Comparison of ENCODE assay signal across 15 mouse cellular contexts in the genomic region with DNA sequence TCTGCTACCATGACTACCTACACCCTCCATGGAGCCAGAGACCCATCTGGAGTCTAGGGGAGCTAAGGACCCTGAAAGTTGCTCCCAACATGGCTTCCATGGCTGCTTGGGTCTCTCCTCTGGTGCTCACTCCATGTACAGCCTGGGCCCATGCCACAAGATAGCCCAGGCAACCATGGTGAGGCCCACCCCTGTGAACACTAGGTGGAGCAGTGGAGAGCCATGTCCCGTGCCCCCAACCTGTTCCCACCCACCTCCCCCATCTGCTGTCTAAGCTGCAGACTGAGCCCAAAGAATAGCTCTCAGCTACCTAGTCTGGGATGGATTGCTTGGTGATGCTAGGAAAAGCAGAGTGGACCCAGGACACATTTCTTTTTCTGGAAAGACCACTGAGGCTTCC. TPM values are rescaled to one million over a fixed set of nuclear protein-coding genes. Genes with fewer than 3 reads are reported as not detected.
DNase-seq lines count a peak whose midpoint lies in the region; ATAC-seq and TF ChIP-seq lines count a peak whose summit lies in the region.
"Had no signal": no experiment of that assay in that cellular context is flagged by ENCODE, and none has a peak within 500 bp of the region (broad histone marks: within the 10 kb centered on the region; RNA-seq: fewer than 3 reads in every experiment).

No protein-coding gene starts in this region.

- no peak overlapping the region for H3K9ac ChIP-seq in CH12.LX (ENCODE audit: insufficient read depth, low read depth)
- H3K9ac ChIP-seq: embryonic facial prominence, embryonic 12.5 days; hindbrain, embryonic 13.5 days; limb, embryonic 12.5 days had no signal

- no peak overlapping the region for H3K4me2 ChIP-seq in CH12.LX (ENCODE audit: insufficient read depth, low read depth, poor library complexity, severe bottlenecking)
- H3K4me2 ChIP-seq: embryonic facial prominence, embryonic 12.5 days; hindbrain, embryonic 13.5 days; limb, embryonic 12.5 days had no signal

- peaks cover 3% of the 10 kb centered on the region for H3K9me3 ChIP-seq in CH12.LX (replicated peaks; ENCODE audit: low read length)
- H3K9me3 ChIP-seq: embryonic facial prominence, embryonic 12.5 days; hindbrain, embryonic 13.5 days; limb, embryonic 12.5 days had no signal

- peaks cover 25 to 78% of the 10 kb centered on the region in 2 experiments for H3K36me3 ChIP-seq in CH12.LX (replicated peaks in 1 of 2; ENCODE audit: control insufficient read depth in 1 of 2, insufficient read depth in 1 of 2, low read length in 1 of 2)

- peaks cover 21 to 64% of the 10 kb centered on the region in 2 experiments for H3K4me1 ChIP-seq in CH12.LX (ENCODE audit: control insufficient read depth in 1 of 2, insufficient read depth in 2 of 2)

- H3K27me3 ChIP-seq in CH12.LX (replicated peaks) = no peaks in the 10 kb centered on the region
- H3K27me3 ChIP-seq: embryonic facial prominence, embryonic 12.5 days; hindbrain, embryonic 13.5 days; limb, embryonic 12.5 days had no signal

- intact Hi-C loops in left cerebral cortex, adult 2 months (cut with DNase I) = no loop called here

- no peak overlapping the region for H3K27ac ChIP-seq in left cerebral cortex, adult 2 months
- H3K27ac ChIP-seq in CH12.LX (ENCODE audit: insufficient read depth, low read depth) = no peak overlapping the region
- H3K27ac ChIP-seq: embryonic facial prominence, embryonic 12.5 days; hindbrain, embryonic 13.5 days; limb, embryonic 12.5 days had no signal

- in situ Hi-C loops in CH12.LX (cut with MboI; ENCODE audit: low pct_ligation_motif_present, low pct_unique_long_range_greater_than_20kb, low sequenced_read_pairs) = no loop called here

- no peaks in the 10 kb centered on the region for H3K79me2 ChIP-seq in CH12.LX (replicated peaks; ENCODE audit: control insufficient read depth, extremely low read depth, insufficient read depth, poor library complexity, severe bottlenecking)

- no peak for TF ChIP-seq POLR2A in CH12.LX (IDR thresholded peaks at IDR 0.05; ENCODE audit: low read depth, low read length)

- H3K4me3 ChIP-seq in left cerebral cortex, adult 2 months = no peak overlapping the region
- no peak overlapping the region for H3K4me3 ChIP-seq in CH12.LX (replicated peaks in 1 of 3; ENCODE audit: low read depth in 2 of 3, low read length in 2 of 3, poor library complexity in 1 of 3)
- H3K4me3 ChIP-seq: embryonic facial prominence, embryonic 12.5 days; hindbrain, embryonic 13.5 days; limb, embryonic 12.5 days had no signal

- peak; percentile 43 for TF ChIP-seq RAD21 in CH12.LX (IDR thresholded peaks at IDR 0.05; ENCODE audit: low read depth, low read length)

- peak; percentile 21 for TF ChIP-seq CTCF in left cerebral cortex, adult 2 months (IDR thresholded peaks at IDR 0.05)
- peak; percentile 18 to 65; a peak in 2 of 4 replicates for TF ChIP-seq CTCF in CH12.LX (conservative IDR thresholded peaks at IDR 0.05 in 1 of 2, IDR thresholded peaks at IDR 0.05 in 1 of 2; ENCODE audit: low read depth in 2 of 2, low read length in 2 of 2)

- ATAC-seq in CD4-positive, CD25-positive, alpha-beta regulatory T cell, adult 4 months = no peak
- ATAC-seq in hematopoietic stem cell, adult 5-6 weeks (replicated peaks in 1 of 2; ENCODE audit: insufficient read depth in 1 of 2, low FRiP score in 2 of 2, low TSS enrichment in 1 of 2, low read depth in 1 of 2, poor library complexity in 2 of 2, severe bottlenecking in 2 of 2) = 0 out of 4 replicates have a peak, but pooled peaks have one; percentile 22 to 42
- ATAC-seq: midbrain, embryonic 16.5 days had no signal

- TF ChIP-seq EP300 in CH12.LX (IDR thresholded peaks at IDR 0.05; ENCODE audit: low read length) = no peak

- DNase-seq in CD4-positive, CD25-positive, alpha-beta regulatory T cell, adult 2 months (ENCODE audit: low read depth, low spot score) = peak; percentile 24
- DNase-seq in left cerebral cortex, adult 2 months (ENCODE audit: extremely low spot score in 1 of 2, low spot score in 2 of 2) = no peak
- DNase-seq in left cerebral cortex, adult 11 months (ENCODE audit: low spot score) = no peak
- DNase-seq in CH12.LX (ENCODE audit: extremely low read depth) = no peak
- DNase-seq in right cerebral cortex, postnatal 25 days = no peak
- no peak for DNase-seq in adrenal gland, adult 8-10 months
- DNase-seq: cerebellum, postnatal 14 days; layer of hippocampus, adult 9-11 months; lung, postnatal 4 days had no signal

- dilution Hi-C loops in CH12.LX (cut with MboI; ENCODE audit: extremely low pct_ligation_motif_present, extremely low pct_unique_long_range_greater_than_20kb, low sequenced_read_pairs) = no loop called here

TF ChIP-seq in CH12.LX, 34 proteins besides CTCF, POLR2A, EP300 and RAD21:
- TF ChIP-seq ZKSCAN1 (IDR thresholded peaks at IDR 0.05; ENCODE audit: borderline replicate concordance, low read depth, low read length) (no peak), BHLHE40 (IDR thresholded peaks at IDR 0.05; ENCODE audit: low read depth, low read length) (0 out of 2 replicates have a peak, but pooled peaks have one; percentile 30), SMC3 (IDR thresholded peaks at IDR 0.05; ENCODE audit: low read depth, low read length) (peak; percentile 75)

RNA-seq across cellular contexts. Expression of gene Cdh23, which starts 27.1 kb away (rescaled TPM):
- polyA plus RNA-seq in CD4-positive, CD25-positive, alpha-beta regulatory T cell, adult 4 months (2017; shearing (Covaris generic)) = 1 to 10 TPM; 6.7 to 8.1 TPM
- total RNA-seq in left cerebral cortex, adult 2 months (2021) = 1 to 10 TPM; 1.2 to 2.2 TPM
- 0.30 and 0.34 TPM in 2 replicates for total RNA-seq in CH12.LX (2012; rRNA removed)
- total RNA-seq in CH12.LX (2014; rRNA removed) = 0.04 and 0.20 TPM in 2 replicates
- polyA plus RNA-seq in CH12.LX (2012; ENCODE audit: insufficient read length, low read depth) = 0.73 and 0.75 TPM in 2 replicates
- 0.84 and 1.6 TPM in 2 replicates for total RNA-seq in hematopoietic stem cell, adult 5-6 weeks (2017)
- total RNA-seq in adrenal gland, adult 8-10 months (2022) = 1 to 10 TPM; 1.4 to 3.1 (median 2.1) TPM

RNA-seq across cellular contexts. Expression of gene Slc29a3, which starts 29.2 kb away (rescaled TPM):
- polyA plus RNA-seq in CD4-positive, CD25-positive, alpha-beta regulatory T cell, adult 4 months (2017; shearing (Covaris generic)) = 10 to 100 TPM; 16.5 to 37.5 TPM
- 10 to 100 TPM; 13.0 to 13.2 TPM for total RNA-seq in left cerebral cortex, adult 2 months (2021)
- total RNA-seq in CH12.LX (2012; rRNA removed) (5.9 and 6.7 TPM in 2 replicates), CH12.LX (2014; rRNA removed) (3.3 and 4.1 TPM in 2 replicates)
- 13.3 and 19.1 TPM in 2 replicates for polyA plus RNA-seq in CH12.LX (2012; ENCODE audit: insufficient read length, low read depth)
- 17.5 and 18.4 TPM in 2 replicates for total RNA-seq in hematopoietic stem cell, adult 5-6 weeks (2017)
- total RNA-seq in adrenal gland, adult 8-10 months (2022) = 10 to 100 TPM; 41.8 to 74.3 (median 57.3) TPM
